Mouse (Mus musculus) liver, embryonic 16.5 days (tissue): ENCODE results near the gene Fbxl17. TPM values are rescaled to one million over a fixed set of nuclear protein-coding genes. Genes with fewer than 3 reads are reported as not detected.

Source experiments
- ATAC-seq: fragments of 200-750 bp; cut with Nextera tagmentation; 2 replicates; pipeline ENCODE4 v1.8.0; 2017; ENCODE audit warnings: low read depth, mild to moderate bottlenecking, moderate number of reproducible peaks, moderate library complexity
- H3K27ac ChIP-seq: fragments of 300-500 bp; sonication (generic); 2 replicates; pipeline ENCODE4 v1.5.1; 2014; ENCODE audit warnings: mild to moderate bottlenecking, low read length
- H3K27me3 ChIP-seq: fragments of 300-500 bp; sonication (generic); 2 replicates; pipeline ENCODE4 v1.6.1; 2014; ENCODE audit warnings: low read depth, low read length, mixed read lengths; ENCODE audit not compliant: control insufficient read depth, insufficient read depth
- H3K36me3 ChIP-seq: fragments of 300-500 bp; sonication (generic); 2 replicates; pipeline ENCODE4 v1.6.1; 2014; ENCODE audit warnings: mild to moderate bottlenecking; ENCODE audit not compliant: control insufficient read depth, insufficient read depth
- H3K4me1 ChIP-seq: fragments of 300-500 bp; sonication (generic); 2 replicates; pipeline ENCODE4 v1.6.1; 2014; ENCODE audit warnings: low read depth, low read length, mixed read lengths; ENCODE audit not compliant: control insufficient read depth
- H3K4me2 ChIP-seq: fragments of 300-500 bp; sonication (generic); 2 replicates; pipeline ENCODE4 v1.6.1; 2014; ENCODE audit warnings: low read depth, low read length, mixed read lengths
- H3K4me3 ChIP-seq: fragments of 300-500 bp; sonication (generic); 2 replicates; pipeline ENCODE4 v1.5.1; 2014; ENCODE audit warnings: low read depth, mild to moderate bottlenecking, low read length
- H3K9ac ChIP-seq: fragments of 300-500 bp; sonication (generic); 2 replicates; pipeline ENCODE4 v1.6.1; 2014; ENCODE audit warnings: low read depth, low read length
- H3K9me3 ChIP-seq: fragments of 300-500 bp; sonication (generic); replicated peaks from 2 replicates; pipeline ENCODE4 v1.6.1; 2016; ENCODE audit warnings: low read length; ENCODE audit not compliant: control insufficient read depth
- WGBS: fragments of 180-500 bp; shearing (Covaris S2); extraction: QIAGEN DNeasy Blood & Tissue Kit; methylation state at CpG from one replicate; pipeline ENCODE4 v1.1.7; 2014; ENCODE audit not compliant: insufficient replicate concordance; 5-methylcytosine and 5-hydroxymethylcytosine counted together
- polyA plus RNA-seq: library from polyadenylated mRNA; unstranded; fragments of >200 nt; fragmentation: Nextera tagmentation; extraction: Ambion mirVana; gene quantifications from 2 replicates; pipeline ENCODE4 v1.2.1, GENCODE M21; 2015

Fbxl17 gene
- polyA plus RNA-seq, 1 experiment from 2014 or later = 1.3 TPM

DNA sequence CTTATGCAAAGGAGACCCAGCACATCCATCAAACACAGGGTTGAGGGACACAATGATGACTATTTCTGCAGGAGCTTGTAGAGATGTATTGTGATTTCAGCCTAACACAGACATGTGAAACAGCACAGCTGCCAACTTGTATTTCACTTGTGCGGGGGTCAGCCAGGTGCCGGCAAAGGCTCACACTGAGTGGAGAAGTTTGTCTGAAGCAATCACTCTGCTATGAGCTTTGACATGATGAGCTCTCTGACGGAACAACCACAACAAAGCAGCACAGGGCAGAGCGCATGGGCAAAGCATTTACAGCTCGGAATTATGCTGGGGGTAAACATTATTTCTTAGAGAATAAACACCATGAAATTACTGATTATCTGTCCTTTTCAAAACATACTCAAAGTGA lies 328.6 kb downstream of the Fbxl17 start:
- 71% methylated on average over 5 of the region's 5 CpGs for WGBS
- Histone ChIP-seq H3K4me1 (no peaks in the 10 kb centered on the region), H3K27me3 (no peaks in the 10 kb centered on the region), H3K9me3 (no peaks in the 10 kb centered on the region), H3K36me3 (no peaks in the 10 kb centered on the region), H3K9ac (no peak overlapping the region), H3K27ac (no peak overlapping the region), H3K4me2 (no peak overlapping the region), H3K4me3 (no peak overlapping the region)
- ATAC-seq = no peak

DNA sequence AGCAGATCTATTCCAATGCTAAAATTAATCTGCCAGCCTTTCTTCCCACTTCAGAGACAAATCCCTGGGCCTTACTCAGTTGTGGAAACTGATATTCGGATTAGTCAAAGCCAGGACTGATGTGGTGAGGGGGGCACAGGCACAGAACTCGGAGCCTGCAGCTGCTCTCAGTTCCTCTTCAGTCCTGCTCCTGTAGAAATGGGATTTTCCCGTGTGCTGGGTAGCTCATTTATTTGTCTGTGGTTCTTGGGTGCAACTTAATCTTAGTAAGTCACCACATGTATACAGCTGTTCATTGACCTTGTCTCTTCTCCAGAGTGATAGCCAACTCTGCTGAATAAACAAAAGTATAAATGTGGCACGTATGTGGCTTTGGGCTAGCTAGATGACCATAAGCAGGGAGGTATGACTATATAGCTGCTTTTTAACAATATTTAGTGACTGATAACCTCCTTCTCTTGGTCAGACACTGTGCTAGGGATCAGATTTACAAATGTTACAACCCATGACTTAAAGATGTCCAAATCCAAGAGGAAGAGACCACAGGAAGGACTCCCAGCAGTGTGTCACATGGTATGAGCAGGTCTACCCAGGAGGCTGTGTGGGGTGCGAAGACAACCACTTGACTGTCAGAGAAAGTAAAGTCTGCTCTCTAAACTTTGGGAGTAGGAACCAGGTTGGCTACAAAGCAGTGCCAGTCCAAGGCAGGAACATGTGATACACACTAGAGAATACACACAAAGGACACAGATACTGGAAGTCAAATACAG lies 331.6 kb downstream of the Fbxl17 start:
- H3K4me3 ChIP-seq = no peak overlapping the region

DNA sequence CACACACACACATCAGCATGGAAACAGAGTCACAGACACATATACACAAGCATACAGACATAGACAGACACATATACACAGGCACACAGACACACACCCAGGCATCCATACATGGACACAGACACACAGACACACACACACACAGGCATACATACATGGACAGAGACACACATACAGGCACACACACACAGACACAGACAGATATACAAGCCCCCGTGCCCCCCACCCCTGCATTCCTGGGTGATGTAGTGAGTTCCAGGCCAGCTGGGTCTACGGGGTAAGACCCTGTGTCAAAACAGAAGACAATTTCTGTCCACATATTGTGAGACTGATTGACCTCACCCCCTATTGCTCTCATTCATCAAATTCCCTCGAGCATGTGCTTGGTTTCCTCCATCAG lies 332.6 kb downstream of the Fbxl17 start:
- Histone ChIP-seq H3K27ac (no peak overlapping the region), H3K4me1 (no peaks in the 10 kb centered on the region; the same call in 1 of the 2 replicates), H3K4me3 (no peak overlapping the region), H3K4me2 (no peak overlapping the region), H3K27me3 (no peaks in the 10 kb centered on the region), H3K36me3 (no peaks in the 10 kb centered on the region), H3K9ac (no peak overlapping the region), H3K9me3 (no peaks in the 10 kb centered on the region)
- WGBS = 68% methylated on average over 3 of the region's 3 CpGs
- ATAC-seq = no peak

More for the DNA sequence above, 331.6 kb downstream of the Fbxl17 start:
- H3K9ac ChIP-seq = no peak overlapping the region
- H3K27ac ChIP-seq = no peak overlapping the region
- no peaks in the 10 kb centered on the region; the same call in 1 of the 2 replicates for H3K4me1 ChIP-seq
- H3K4me2 ChIP-seq = no peak overlapping the region
- 63% methylated on average over 5 of the region's 5 CpGs for WGBS
- no peaks in the 10 kb centered on the region for H3K9me3 ChIP-seq
- no peaks in the 10 kb centered on the region for H3K27me3 ChIP-seq
- H3K36me3 ChIP-seq = no peaks in the 10 kb centered on the region
- no peak for ATAC-seq

DNA sequence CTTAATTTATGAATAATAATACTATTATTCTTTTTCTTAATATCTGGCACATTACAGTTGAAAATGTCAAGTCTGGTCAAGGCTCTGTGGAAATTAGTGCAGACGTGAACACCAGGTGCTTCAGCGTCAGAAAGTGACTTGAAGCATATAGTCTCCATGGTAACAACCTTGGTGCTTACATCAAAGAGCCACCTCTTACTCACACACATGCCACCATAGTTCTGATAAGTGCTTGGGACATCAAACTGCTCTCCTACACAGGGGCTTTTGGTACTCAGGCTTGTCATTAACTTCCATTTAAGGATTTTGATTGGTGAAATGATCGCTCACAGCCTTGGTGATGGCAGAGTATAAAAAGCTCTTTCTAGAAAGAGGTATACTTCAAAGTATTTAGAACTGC lies 333.1 kb downstream of the Fbxl17 start:
- Histone ChIP-seq H3K4me1 (no peaks in the 10 kb centered on the region; the same call in 1 of the 2 replicates), H3K4me3 (no peak overlapping the region), H3K36me3 (no peaks in the 10 kb centered on the region), H3K9ac (no peak overlapping the region), H3K27ac (no peak overlapping the region), H3K4me2 (no peak overlapping the region), H3K27me3 (no peaks in the 10 kb centered on the region), H3K9me3 (no peaks in the 10 kb centered on the region)
- 78% methylated on average over 3 of the region's 3 CpGs for WGBS
- ATAC-seq = no peak

DNA sequence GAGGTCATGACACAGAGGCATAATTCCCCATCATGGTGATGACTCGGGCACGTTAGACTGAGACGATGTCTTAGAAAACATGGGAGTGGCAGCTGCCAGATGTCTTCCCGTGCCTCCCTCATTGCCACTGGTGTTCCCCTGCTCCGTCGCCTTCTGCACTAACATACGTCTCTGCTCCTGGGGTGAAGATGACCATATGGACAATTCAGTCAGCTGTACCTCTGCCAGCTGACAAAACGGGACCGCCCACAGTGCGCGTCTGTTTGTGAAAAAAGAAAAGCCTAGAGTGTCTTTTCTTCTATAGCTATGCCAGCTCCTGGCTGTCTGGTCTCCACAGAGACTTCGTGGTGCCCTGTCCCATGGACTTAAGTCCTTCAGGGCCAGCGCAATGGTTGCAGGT lies 334.0 kb downstream of the Fbxl17 start:
- ATAC-seq = no peak
- 83% methylated on average over 13 of the region's 13 CpGs for WGBS
- Histone ChIP-seq H3K9ac (no peak overlapping the region), H3K27me3 (no peaks in the 10 kb centered on the region), H3K9me3 (no peaks in the 10 kb centered on the region), H3K4me3 (no peak overlapping the region), H3K4me2 (no peak overlapping the region), H3K4me1 (no peaks in the 10 kb centered on the region; the same call in 1 of the 2 replicates), H3K27ac (no peak overlapping the region), H3K36me3 (no peaks in the 10 kb centered on the region)

DNA sequence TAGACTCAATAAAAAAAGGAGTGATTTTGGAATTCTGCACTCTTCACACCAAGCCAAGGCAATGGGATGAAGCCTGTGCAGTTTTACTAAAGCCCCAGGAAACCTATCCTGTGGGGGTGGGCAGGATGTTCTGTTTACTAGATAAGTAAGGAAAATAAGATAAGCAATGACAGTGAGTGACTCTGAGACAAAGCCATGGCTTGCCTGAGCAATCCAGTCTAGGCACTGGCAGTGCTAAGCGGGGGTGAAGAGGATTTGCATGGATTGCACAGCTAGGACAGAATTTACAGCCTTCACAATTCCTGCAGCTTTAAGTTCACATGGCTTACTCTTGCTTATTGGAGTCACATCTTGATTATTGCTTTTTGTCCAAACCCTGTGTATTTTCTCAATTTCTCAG lies 335.5 kb downstream of the Fbxl17 start:
- ATAC-seq = 0 out of 2 replicates have a peak, but pooled peaks have one; percentile 19
- Histone ChIP-seq H3K9ac (no peak overlapping the region), H3K4me1 (no peaks in the 10 kb centered on the region; the same call in 1 of the 2 replicates), H3K4me2 (no peak overlapping the region), H3K9me3 (no peaks in the 10 kb centered on the region), H3K27me3 (no peaks in the 10 kb centered on the region), H3K4me3 (no peak overlapping the region), H3K27ac (no peak overlapping the region), H3K36me3 (no peaks in the 10 kb centered on the region)
- 69% methylated on average over 1 of the region's 1 CpGs for WGBS

DNA sequence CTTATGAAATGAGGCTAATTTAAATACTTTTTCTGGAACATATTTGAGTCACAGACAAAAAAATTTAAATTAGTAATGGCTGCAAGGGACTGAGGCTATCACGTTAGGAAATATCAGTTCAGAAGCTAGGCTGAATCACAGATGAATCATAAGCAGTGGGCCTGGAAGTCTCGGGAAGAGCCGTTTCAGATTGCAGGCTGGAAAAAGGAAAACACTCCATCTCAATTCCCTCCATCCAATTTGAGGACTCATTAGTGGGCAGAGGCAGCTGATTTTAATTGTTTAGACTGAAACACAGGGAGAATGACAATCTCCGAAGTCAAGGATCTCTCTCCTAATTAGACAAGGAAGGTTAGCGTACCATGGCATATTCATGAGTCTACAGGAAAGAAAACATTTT lies 337.9 kb downstream of the Fbxl17 start:
- WGBS = 79% methylated on average over 5 of the region's 5 CpGs
- no peak for ATAC-seq
- H3K4me3 ChIP-seq = no peak overlapping the region
- no peak overlapping the region for H3K27ac ChIP-seq
- no peak overlapping the region for H3K9ac ChIP-seq
- no peak overlapping the region for H3K4me2 ChIP-seq
- no peaks in the 10 kb centered on the region for H3K27me3 ChIP-seq
- no peaks in the 10 kb centered on the region for H3K9me3 ChIP-seq
- H3K36me3 ChIP-seq = no peaks in the 10 kb centered on the region
- H3K4me1 ChIP-seq = no peaks in the 10 kb centered on the region; the same call in 1 of the 2 replicates

DNA sequence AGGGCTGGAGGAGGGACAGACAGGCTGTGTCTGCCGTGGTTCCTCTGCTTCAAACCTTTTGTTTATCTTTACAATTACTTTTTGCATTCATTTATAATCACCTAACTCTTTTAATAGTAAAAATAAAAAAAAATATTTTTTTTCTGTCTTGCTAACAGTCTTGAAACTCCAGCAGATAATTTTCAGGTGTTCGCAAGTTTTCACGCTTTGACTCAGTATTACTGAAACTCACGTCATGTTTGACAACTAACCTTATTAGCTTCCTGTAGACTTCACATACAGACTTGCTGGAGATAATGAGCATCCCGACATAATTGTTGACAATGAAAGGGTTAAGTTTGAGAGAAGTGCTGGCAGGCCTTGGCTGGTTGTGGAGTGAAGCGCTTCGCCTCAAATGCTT lies 340.6 kb downstream of the Fbxl17 start:
- no peak for ATAC-seq
- H3K27me3 ChIP-seq = no peaks in the 10 kb centered on the region
- no peak overlapping the region for H3K27ac ChIP-seq
- WGBS = 65% methylated on average over 7 of the region's 7 CpGs
- no peak overlapping the region for H3K4me3 ChIP-seq
- no peak overlapping the region for H3K4me2 ChIP-seq
- no peaks in the 10 kb centered on the region; the same call in 1 of the 2 replicates for H3K4me1 ChIP-seq
- H3K9me3 ChIP-seq = no peaks in the 10 kb centered on the region
- H3K36me3 ChIP-seq = no peaks in the 10 kb centered on the region
- H3K9ac ChIP-seq = no peak overlapping the region

DNA sequence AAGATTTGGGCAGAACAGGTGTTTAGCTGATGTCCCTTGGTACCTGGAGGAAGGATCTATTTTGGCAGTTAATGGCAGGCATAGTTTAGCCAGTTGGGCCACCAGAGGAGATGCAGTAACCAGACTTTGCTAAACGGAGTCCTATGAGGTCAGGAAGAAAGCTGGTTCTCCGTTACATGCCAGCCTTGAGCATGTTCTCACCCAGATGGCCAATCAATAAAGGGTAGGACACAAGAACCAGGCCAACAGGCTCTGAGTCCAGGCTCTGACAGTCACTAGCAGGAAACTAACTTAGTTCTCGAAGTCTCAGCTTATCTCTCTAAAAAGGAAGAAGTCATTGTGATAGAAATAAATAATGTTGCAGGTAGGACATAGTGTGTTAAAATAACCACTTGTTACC lies 341.4 kb downstream of the Fbxl17 start:
- Histone ChIP-seq H3K27ac (no peak overlapping the region), H3K4me1 (no peaks in the 10 kb centered on the region), H3K27me3 (no peaks in the 10 kb centered on the region), H3K4me3 (no peak overlapping the region), H3K4me2 (no peak overlapping the region), H3K9me3 (no peaks in the 10 kb centered on the region), H3K36me3 (no peaks in the 10 kb centered on the region), H3K9ac (no peak overlapping the region)
- WGBS = 46% methylated on average over 3 of the region's 3 CpGs
- ATAC-seq = no peak
